Mouse (Mus musculus) liver, postnatal 0 days (tissue): Measurements from ENCODE around the gene Tmem265.

Source experiments
- CTCF ChIP-seq: sonication (generic); IDR thresholded peaks from 2 replicates; pipeline ENCODE4 v1.5.1; 2016; ENCODE audit warnings: antibody characterized with exemption, low read depth
- EP300 ChIP-seq: IDR thresholded peaks from 2 replicates; pipeline ENCODE4 v1.6.1; 2016; ENCODE audit warnings: antibody characterized with exemption, low read depth, mild to moderate bottlenecking

- no peak for TF ChIP-seq EP300
- no peak for TF ChIP-seq CTCF
Measured at GRCm38 (mm10) chr7:127602903-127603302, 41.7 kb downstream of the Tmem265 start.
